Mouse (Mus musculus): ENCODE measurements around the gene Samd4. TPM values are rescaled to one million over a fixed set of nuclear protein-coding genes. Genes with fewer than 3 reads are reported as not detected.
A peak's percentile ranks its signal among the peaks of the same experiment; 100 is the strongest.

Gene Samd4
- total and polyA plus RNA-seq, 2 experiments from 2014 or later = 5.1 to 16.0 TPM

GRCm38 (mm10) chr14:46999321-47000025 is 116.8 kb downstream of the Samd4 start:
- 50% methylated on average over 9 of the region's 9 CpGs for WGBS
- Histone ChIP-seq H3K4me1 (ENCODE audit: insufficient read depth, low read length) (0 out of 2 replicates have a peak, but pooled peaks cover 4% of the 10 kb centered on the region), H3K9me3 (ENCODE audit: low read length) (no peaks in the 10 kb centered on the region), H3K4me3 (ENCODE audit: low read depth, low read length) (no peak overlapping the region), H3K9ac (replicated peaks; ENCODE audit: low read length, poor library complexity, severe bottlenecking) (no peak overlapping the region), H3K27ac (ENCODE audit: low read depth, low read length) (no peak overlapping the region), H3K4me2 (ENCODE audit: low read depth, low read length, poor library complexity, severe bottlenecking) (no peak overlapping the region), H3K27me3 (ENCODE audit: insufficient read depth, low read length) (no peaks in the 10 kb centered on the region), H3K36me3 (ENCODE audit: insufficient read depth, low read length) (no peaks in the 10 kb centered on the region)
- ATAC-seq (ENCODE audit: low FRiP score) (no peak), DNase-seq (ENCODE audit: low spot score) (no peak)
- no peak for TF ChIP-seq CTCF (IDR thresholded peaks at IDR 0.05)

- DNase-seq (ENCODE audit: low spot score) (no peak), ATAC-seq (ENCODE audit: low FRiP score) (no peak)
- Histone ChIP-seq H3K9ac (replicated peaks; ENCODE audit: low read length, poor library complexity, severe bottlenecking) (no peak overlapping the region), H3K27me3 (ENCODE audit: insufficient read depth, low read length) (no peaks in the 10 kb centered on the region), H3K4me2 (ENCODE audit: low read depth, low read length, poor library complexity, severe bottlenecking) (no peak overlapping the region), H3K36me3 (ENCODE audit: insufficient read depth, low read length) (no peaks in the 10 kb centered on the region), H3K9me3 (ENCODE audit: low read length) (no peaks in the 10 kb centered on the region), H3K4me1 (ENCODE audit: insufficient read depth, low read length) (0 out of 2 replicates have a peak, but pooled peaks cover 4% of the 10 kb centered on the region), H3K4me3 (ENCODE audit: low read depth, low read length) (no peak overlapping the region), H3K27ac (ENCODE audit: low read depth, low read length) (no peak overlapping the region)
- 84% methylated on average over 10 of the region's 11 CpGs for WGBS
- peak; percentile 24; the same call in 1 of the 2 replicates for TF ChIP-seq CTCF (IDR thresholded peaks at IDR 0.05)
These were observed 117.6 kb downstream of the Samd4 start for GRCm38 (mm10) chr14:47000096-47000736.

GRCm38 (mm10) chr14:47000786-47001761 is 118.4 kb downstream of the Samd4 start:
- no peak for DNase-seq (ENCODE audit: low spot score)
- Histone ChIP-seq H3K4me1 (ENCODE audit: insufficient read depth, low read length) (0 out of 2 replicates have a peak, but pooled peaks cover 4% of the 10 kb centered on the region), H3K9me3 (ENCODE audit: low read length) (no peaks in the 10 kb centered on the region), H3K27ac (ENCODE audit: low read depth, low read length) (no peak overlapping the region), H3K36me3 (ENCODE audit: insufficient read depth, low read length) (no peaks in the 10 kb centered on the region), H3K4me2 (ENCODE audit: low read depth, low read length, poor library complexity, severe bottlenecking) (no peak overlapping the region), H3K27me3 (ENCODE audit: insufficient read depth, low read length) (no peaks in the 10 kb centered on the region), H3K4me3 (ENCODE audit: low read depth, low read length) (no peak overlapping the region), H3K9ac (replicated peaks; ENCODE audit: low read length, poor library complexity, severe bottlenecking) (no peak overlapping the region)
- no peak for ATAC-seq (ENCODE audit: low FRiP score)
- no peak for TF ChIP-seq CTCF (IDR thresholded peaks at IDR 0.05)
- 77% methylated on average over 24 of the region's 24 CpGs for WGBS

- H3K27me3 ChIP-seq (ENCODE audit: insufficient read depth, low read length) = no peaks in the 10 kb centered on the region
- H3K4me1 ChIP-seq (ENCODE audit: insufficient read depth, low read length) = 0 out of 2 replicates have a peak, but pooled peaks cover 4% of the 10 kb centered on the region
- no peak overlapping the region for H3K9ac ChIP-seq (replicated peaks; ENCODE audit: low read length, poor library complexity, severe bottlenecking)
- TF ChIP-seq CTCF (IDR thresholded peaks at IDR 0.05) = peak; percentile 57
- no peak for ATAC-seq (ENCODE audit: low FRiP score)
- WGBS = 36% methylated on average over 3 of the region's 3 CpGs
- H3K4me3 ChIP-seq (ENCODE audit: low read depth, low read length) = no peak overlapping the region
- no peaks in the 10 kb centered on the region for H3K36me3 ChIP-seq (ENCODE audit: insufficient read depth, low read length)
- no peak overlapping the region for H3K27ac ChIP-seq (ENCODE audit: low read depth, low read length)
- H3K4me2 ChIP-seq (ENCODE audit: low read depth, low read length, poor library complexity, severe bottlenecking) = no peak overlapping the region
- no peak for DNase-seq (ENCODE audit: low spot score)
- H3K9me3 ChIP-seq (ENCODE audit: low read length) = no peaks in the 10 kb centered on the region
These were observed 121.5 kb downstream of the Samd4 start for GRCm38 (mm10) chr14:47004161-47004560.

- H3K4me2 ChIP-seq (ENCODE audit: low read depth, low read length, poor library complexity, severe bottlenecking) = no peak overlapping the region
- DNase-seq (ENCODE audit: low spot score) = peak; percentile 24
- 41% methylated on average over 18 of the region's 18 CpGs for WGBS
These were observed 128.8 kb downstream of the Samd4 start for GRCm38 (mm10) chr14:47011171-47012139.

More at GRCm38 (mm10) chr14:47011171-47012139, 128.8 kb downstream of the Samd4 start:
- Histone ChIP-seq H3K36me3 (ENCODE audit: insufficient read depth, low read length) (no peaks in the 10 kb centered on the region), H3K9me3 (ENCODE audit: low read length) (no peaks in the 10 kb centered on the region), H3K9ac (replicated peaks; ENCODE audit: low read length, poor library complexity, severe bottlenecking) (no peak overlapping the region), H3K27me3 (ENCODE audit: insufficient read depth, low read length) (no peaks in the 10 kb centered on the region), H3K4me3 (ENCODE audit: low read depth, low read length) (no peak overlapping the region), H3K4me1 (ENCODE audit: insufficient read depth, low read length) (no peaks in the 10 kb centered on the region), H3K27ac (ENCODE audit: low read depth, low read length) (no peak overlapping the region)
- no peak for TF ChIP-seq CTCF (IDR thresholded peaks at IDR 0.05)
- no peak for ATAC-seq (ENCODE audit: low FRiP score)

Measured in midbrain, postnatal 0 days (tissue).